Mouse (Mus musculus) neural tube, embryonic 12.5 days (tissue): ENCODE data around the gene Wnt4. TPM values are rescaled to one million over a fixed set of nuclear protein-coding genes. Genes with fewer than 3 reads are reported as not detected.
A peak's percentile ranks its signal among the peaks of the same experiment; 100 is the strongest.

Experiments used
- ATAC-seq: fragments of 200-750 bp; cut with Nextera tagmentation; 2 replicates; pipeline ENCODE4 v1.8.0; 2017; ENCODE audit warnings: low read depth, mild to moderate bottlenecking, moderate TSS enrichment, moderate library complexity; ENCODE audit not compliant: low FRiP score
- H3K27ac ChIP-seq: fragments of 300-500 bp; sonication (generic); 2 replicates; pipeline ENCODE4 v1.5.1; 2016
- H3K27me3 ChIP-seq: fragments of 300-500 bp; sonication (generic); replicated peaks from 2 replicates; pipeline ENCODE4 v1.6.1; 2016; ENCODE audit warnings: mild to moderate bottlenecking
- H3K36me3 ChIP-seq: fragments of 300-500 bp; sonication (generic); 2 replicates; pipeline ENCODE4 v1.6.1; 2016; ENCODE audit warnings: mild to moderate bottlenecking
- H3K4me1 ChIP-seq: fragments of 300-500 bp; sonication (generic); 2 replicates; pipeline ENCODE4 v1.6.1; 2016
- H3K4me2 ChIP-seq: fragments of 300-500 bp; sonication (generic); replicated peaks from 2 replicates; pipeline ENCODE4 v1.6.1; 2016; ENCODE audit warnings: mild to moderate bottlenecking
- H3K4me3 ChIP-seq: fragments of 300-500 bp; sonication (generic); 2 replicates; pipeline ENCODE4 v1.5.1; 2016
- H3K9ac ChIP-seq: fragments of 300-500 bp; sonication (generic); 2 replicates; pipeline ENCODE4 v1.6.1; 2016; ENCODE audit warnings: mild to moderate bottlenecking
- H3K9me3 ChIP-seq: fragments of 300-500 bp; sonication (generic); 2 replicates; pipeline ENCODE4 v1.6.1; 2016; ENCODE audit warnings: mild to moderate bottlenecking
- WGBS: fragments of 180-500 bp; shearing (Covaris S2); methylation state at CpG from one replicate; pipeline ENCODE4 v1.1.7; 2016; 5-methylcytosine and 5-hydroxymethylcytosine counted together
- polyA plus RNA-seq: library from polyadenylated mRNA; unstranded; fragments of >200 nt; fragmentation: Nextera tagmentation; extraction: Ambion mirVana; gene quantifications from 2 replicates; pipeline ENCODE4 v1.2.1, GENCODE M21; 2016

Wnt4 gene
- polyA plus RNA-seq, 1 experiment from 2014 or later = 17.4 TPM

DNA sequence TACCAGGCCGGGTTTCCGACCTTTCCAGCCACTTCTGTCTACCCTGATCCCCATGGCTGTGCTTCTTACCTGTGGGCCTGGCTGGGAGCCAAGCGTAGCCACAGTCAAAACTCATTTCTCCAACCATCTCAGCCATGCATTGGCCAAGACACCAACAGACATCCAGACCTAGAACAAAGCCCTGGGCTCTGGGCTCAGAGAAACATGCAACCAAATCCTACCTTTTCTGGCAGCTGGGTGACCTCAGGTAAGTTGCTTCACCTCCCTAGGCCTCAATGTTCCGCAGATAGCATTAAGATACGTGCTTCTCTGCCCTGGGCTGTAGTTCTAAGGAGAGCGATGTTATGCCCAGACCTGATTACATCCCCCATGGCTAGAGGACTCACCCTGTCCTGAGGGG, 15.5 kb upstream of the Wnt4 start:
- Histone ChIP-seq H3K36me3 (no peaks in the 10 kb centered on the region), H3K4me3 (no peak overlapping the region), H3K4me2 (no peak overlapping the region), H3K9me3 (no peaks in the 10 kb centered on the region), H3K27ac (no peak overlapping the region), H3K9ac (no peak overlapping the region), H3K27me3 (no peaks in the 10 kb centered on the region), H3K4me1 (peaks cover 13% of the 10 kb centered on the region)
- ATAC-seq = no peak
- 94% methylated on average over 6 of the region's 6 CpGs for WGBS

DNA sequence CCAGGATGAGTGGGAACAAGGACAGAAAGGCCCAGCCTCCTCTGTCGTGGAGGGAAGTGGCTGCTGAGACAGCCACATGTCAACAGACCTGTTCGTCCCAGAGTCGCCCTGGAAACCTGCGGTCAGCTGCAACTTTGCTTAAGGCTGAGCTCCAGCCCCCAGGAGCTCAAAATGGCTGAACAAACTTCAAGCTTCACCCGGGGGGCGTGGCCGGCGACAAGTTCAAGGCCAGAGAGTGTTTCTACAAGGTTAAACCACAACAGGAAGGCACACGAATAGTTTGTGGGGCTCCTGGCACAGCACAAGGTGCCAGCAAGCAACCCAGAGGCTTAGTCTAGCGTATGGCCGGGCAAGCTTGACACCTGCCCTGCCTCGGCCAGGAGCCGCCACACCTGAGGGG, 13.2 kb upstream of the Wnt4 start:
- ATAC-seq = no peak
- no peak overlapping the region for H3K4me2 ChIP-seq
- no peaks in the 10 kb centered on the region for H3K9me3 ChIP-seq
- no peaks in the 10 kb centered on the region for H3K27me3 ChIP-seq
- peaks cover 13% of the 10 kb centered on the region for H3K4me1 ChIP-seq
- H3K9ac ChIP-seq = no peak overlapping the region
- no peaks in the 10 kb centered on the region for H3K36me3 ChIP-seq
- no peak overlapping the region for H3K4me3 ChIP-seq
- no peak overlapping the region for H3K27ac ChIP-seq
- 83% methylated on average over 13 of the region's 13 CpGs for WGBS

DNA sequence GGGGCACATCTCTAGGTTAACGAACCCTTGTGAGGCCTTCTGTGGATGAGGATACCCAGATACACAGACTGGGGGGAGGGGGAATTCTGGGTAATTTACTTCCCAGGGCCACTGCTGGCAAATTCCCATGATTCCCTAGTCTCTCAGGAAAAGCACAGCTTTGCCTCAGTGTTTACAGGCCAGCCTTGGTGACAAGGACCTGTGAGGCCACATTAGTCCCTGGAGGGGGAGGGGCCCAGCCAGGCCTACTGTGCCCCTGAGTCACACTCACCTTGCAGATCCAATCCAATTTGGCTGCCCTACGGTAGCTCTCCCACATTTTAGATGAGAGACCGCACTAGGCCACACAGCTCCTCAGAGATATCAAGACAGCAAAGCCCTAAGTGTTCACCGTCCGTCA, 12.2 kb upstream of the Wnt4 start:
- Histone ChIP-seq H3K36me3 (no peaks in the 10 kb centered on the region), H3K4me1 (peaks cover 13% of the 10 kb centered on the region), H3K4me3 (no peak overlapping the region), H3K27me3 (no peaks in the 10 kb centered on the region), H3K9me3 (no peaks in the 10 kb centered on the region), H3K9ac (0 out of 2 replicates have a peak overlapping the region, but pooled peaks have one; percentile 17), H3K4me2 (no peak overlapping the region), H3K27ac (no peak overlapping the region)
- 81% methylated on average over 5 of the region's 5 CpGs for WGBS
- ATAC-seq = no peak

DNA sequence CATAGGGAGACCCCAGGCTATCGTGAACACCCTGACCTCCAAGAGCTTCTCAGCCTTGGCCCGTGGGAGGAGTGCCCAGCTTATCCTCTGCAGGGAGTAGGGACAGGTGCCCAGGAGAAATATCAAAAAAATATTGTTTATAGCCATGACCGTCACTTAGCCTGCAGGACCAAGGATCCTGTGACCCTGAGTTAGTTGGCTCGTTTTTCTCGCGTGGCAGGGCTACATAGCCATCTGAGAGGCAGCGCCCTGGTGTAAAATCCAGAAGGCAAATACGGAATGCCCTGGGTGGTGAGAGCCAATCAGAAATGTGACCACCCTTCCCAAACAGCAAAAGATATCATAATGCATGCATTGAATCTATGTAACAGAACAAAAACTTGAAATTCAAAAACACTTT, 8.7 kb upstream of the Wnt4 start:
- no peak overlapping the region for H3K9ac ChIP-seq
- no peak for ATAC-seq
- H3K4me1 ChIP-seq = peaks cover 13% of the 10 kb centered on the region
- H3K27me3 ChIP-seq = no peaks in the 10 kb centered on the region; the same call in 1 of the 2 replicates
- H3K36me3 ChIP-seq = no peaks in the 10 kb centered on the region
- H3K4me3 ChIP-seq = no peak overlapping the region
- no peak overlapping the region for H3K27ac ChIP-seq
- 84% methylated on average over 8 of the region's 8 CpGs for WGBS
- H3K4me2 ChIP-seq = no peak overlapping the region
- no peaks in the 10 kb centered on the region for H3K9me3 ChIP-seq

DNA sequence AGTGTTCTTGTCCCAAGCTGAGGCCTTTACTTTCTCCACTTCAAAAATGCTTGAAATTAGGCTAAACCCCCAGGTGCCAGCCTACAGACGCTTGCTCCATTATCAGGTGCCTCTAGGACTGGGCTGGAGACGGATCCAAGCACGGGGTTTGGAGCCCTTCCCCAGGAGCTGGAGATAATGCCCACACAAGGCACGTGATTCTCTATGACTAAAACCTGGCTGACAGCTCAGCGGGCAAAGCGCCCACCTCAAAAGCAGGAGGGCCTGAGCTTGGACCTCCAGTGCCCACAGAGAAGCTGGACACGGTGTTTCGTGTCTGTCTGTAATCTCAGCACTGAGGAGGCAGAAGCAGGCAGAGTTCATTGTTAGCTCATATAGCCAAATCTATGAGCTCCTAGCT, 5.4 kb upstream of the Wnt4 start:
- WGBS = 84% methylated on average over 8 of the region's 8 CpGs
- H3K9me3 ChIP-seq = no peaks in the 10 kb centered on the region

DNA sequence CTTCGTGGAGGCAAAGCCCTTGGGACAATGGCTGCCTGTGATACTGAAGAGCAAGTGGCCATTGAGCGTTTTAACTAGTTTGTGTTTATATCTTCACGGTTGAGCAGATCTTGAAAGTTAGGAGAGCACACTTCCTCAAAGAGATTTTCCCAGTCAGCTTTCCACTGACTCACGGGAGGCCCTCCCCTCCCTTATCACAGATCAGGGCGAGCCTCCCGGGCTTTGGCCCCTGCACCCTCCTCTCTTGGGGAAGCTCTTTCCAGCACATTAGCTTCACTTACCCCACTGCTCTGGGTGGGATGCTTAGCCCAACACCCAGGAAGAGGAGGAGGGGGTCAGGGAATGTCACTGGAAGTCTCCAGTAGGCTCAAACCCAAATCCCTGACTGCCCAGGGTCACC, 3.0 kb upstream of the Wnt4 start:
- 9% methylated on average over 6 of the region's 6 CpGs for WGBS
- H3K9ac ChIP-seq = no peak overlapping the region
- peaks cover 38% of the 10 kb centered on the region for H3K4me1 ChIP-seq
- no peak overlapping the region for H3K4me3 ChIP-seq
- H3K9me3 ChIP-seq = no peaks in the 10 kb centered on the region
- no peak for ATAC-seq
- peaks cover 30% of the 10 kb centered on the region for H3K27me3 ChIP-seq
- no peaks in the 10 kb centered on the region for H3K36me3 ChIP-seq
- no peak overlapping the region for H3K27ac ChIP-seq
- H3K4me2 ChIP-seq = no peak overlapping the region

More for the DNA sequence above, 5.4 kb upstream of the Wnt4 start:
- Histone ChIP-seq H3K4me2 (no peak overlapping the region), H3K27me3 (peaks cover 15% of the 10 kb centered on the region), H3K4me1 (peaks cover 19% of the 10 kb centered on the region), H3K9ac (no peak overlapping the region), H3K4me3 (no peak overlapping the region), H3K27ac (no peak overlapping the region), H3K36me3 (no peaks in the 10 kb centered on the region)
- no peak for ATAC-seq

DNA sequence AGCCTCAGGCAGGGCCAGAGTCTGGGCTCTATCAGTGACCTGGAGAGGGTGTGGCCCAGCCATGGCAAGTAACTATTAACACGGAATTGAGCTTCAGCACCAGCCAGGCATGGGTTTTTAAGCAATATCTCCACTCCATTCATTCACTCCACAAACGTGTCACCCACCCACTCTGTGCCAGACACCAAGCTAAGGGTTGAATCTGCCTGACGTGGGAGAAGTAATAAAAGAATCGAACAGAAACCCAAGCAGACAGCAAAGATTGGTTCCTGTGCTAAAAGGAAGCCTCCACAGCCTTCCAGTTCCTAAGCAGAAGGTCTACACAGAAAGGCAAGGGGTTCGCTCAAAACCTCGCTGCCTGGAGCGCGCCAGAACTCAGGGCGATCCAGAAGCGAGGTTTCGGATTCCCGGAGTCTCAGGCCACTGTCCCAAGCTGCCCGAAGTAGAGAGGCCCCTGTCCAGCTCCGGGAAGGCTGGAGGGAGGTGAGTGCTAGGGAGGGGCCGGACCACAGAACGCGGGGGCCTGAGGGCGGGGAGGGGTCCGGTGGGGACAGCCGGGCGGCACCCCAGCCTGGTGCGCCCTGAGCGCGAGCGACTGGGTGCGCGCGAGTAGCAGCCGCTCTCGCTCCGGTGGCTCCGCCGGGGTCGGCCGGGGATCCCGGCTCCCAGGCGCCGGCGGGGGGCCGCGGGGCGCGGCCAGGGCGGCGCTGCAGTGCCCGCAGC, 685 bp upstream of the Wnt4 start:
- Histone ChIP-seq H3K27ac (0 out of 2 replicates have a peak overlapping the region, but pooled peaks have one; percentile 20), H3K9ac (peak overlapping the region; percentile 89), H3K9me3 (no peaks in the 10 kb centered on the region), H3K4me2 (peak overlapping the region; percentile 91), H3K27me3 (peaks cover 34% of the 10 kb centered on the region), H3K4me1 (peaks cover 54% of the 10 kb centered on the region), H3K4me3 (peak overlapping the region; percentile 76), H3K36me3 (no peaks in the 10 kb centered on the region)
- under 1% methylated on average over 38 of the region's 46 CpGs for WGBS
- ATAC-seq = peak; percentile 53

DNA sequence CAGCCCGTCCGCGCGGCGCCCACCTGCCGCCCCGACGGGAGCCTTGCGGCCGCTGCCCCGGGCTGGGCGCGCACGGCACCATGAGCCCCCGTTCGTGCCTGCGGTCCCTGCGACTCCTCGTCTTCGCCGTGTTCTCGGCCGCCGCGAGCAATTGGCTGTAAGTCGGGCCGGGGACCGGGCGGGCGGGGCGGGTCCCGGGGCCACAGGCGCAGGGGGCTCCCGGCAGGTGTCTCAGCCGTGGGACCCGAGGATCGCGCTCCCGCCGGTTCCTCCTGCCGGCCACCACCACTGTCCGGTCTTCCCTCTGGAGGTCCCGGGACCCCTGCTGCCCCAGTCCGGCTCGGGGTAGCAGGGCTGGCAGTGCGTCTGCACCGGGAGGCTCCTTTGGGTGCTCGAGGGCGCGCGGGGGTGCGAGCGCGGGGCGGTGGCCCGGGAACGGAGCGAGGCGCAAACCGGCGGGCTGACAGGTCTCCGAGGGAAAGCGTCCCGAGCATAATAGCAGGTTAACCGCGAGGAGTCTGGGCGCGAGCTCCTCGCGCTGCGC, 383 bp downstream of the Wnt4 start:
- no peaks in the 10 kb centered on the region for H3K9me3 ChIP-seq
- 1% methylated on average over 69 of the region's 71 CpGs for WGBS
- no peak; the same call in 1 of the 2 replicates for ATAC-seq

DNA sequence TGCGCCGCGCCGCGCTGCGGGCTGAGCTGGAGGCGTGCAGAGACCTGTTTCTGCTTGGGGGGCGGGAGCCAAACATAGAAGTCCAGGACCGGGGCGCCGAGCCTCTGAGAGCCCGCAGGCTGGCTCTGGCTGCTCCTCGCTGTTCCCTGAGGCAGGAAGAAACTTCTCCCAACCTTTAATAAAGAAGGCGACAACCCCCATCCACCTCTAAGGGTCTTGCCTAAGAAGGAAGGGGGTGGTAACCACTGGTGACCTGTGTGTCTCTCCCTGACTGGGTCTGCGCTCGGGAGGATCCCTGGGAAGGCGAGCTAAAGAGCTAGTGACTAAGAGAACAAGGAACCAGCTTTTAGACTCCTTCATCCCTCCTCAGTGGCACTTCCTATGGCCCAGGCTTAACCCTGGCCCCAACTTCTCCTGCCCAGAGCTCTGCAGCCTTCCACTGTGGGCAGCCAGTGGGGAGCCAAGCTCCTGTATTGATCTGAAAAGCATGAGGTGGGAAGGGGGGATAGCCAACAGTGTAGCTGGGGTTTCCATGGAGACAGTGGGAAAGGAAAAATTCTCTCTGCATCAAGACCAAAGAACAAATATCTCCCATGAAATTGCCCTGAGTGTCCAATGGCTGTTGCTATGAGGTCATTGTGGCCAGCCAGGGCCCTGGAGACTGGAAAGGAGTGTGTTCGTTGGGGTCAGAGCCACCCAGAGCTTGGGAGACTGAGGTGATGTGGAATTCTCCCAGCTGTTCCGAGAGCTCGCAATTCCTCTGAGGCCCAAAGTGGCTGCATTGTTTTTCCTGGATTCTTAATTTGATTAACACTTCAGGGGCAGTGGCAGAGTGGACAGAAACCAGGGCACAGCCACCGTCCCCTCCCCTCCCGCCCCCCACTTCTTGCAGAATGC, 1.1 kb downstream of the Wnt4 start:
- H3K27me3 ChIP-seq = peaks cover 37% of the 10 kb centered on the region
- ATAC-seq = peak; percentile 62
- H3K36me3 ChIP-seq = no peaks in the 10 kb centered on the region
- peak overlapping the region; percentile 68; the same call in 1 of the 2 replicates for H3K27ac ChIP-seq
- 2% methylated on average over 22 of the region's 22 CpGs for WGBS
- H3K9me3 ChIP-seq = no peaks in the 10 kb centered on the region
- H3K9ac ChIP-seq = peak overlapping the region; percentile 89
- H3K4me3 ChIP-seq = peak overlapping the region; percentile 76
- H3K4me2 ChIP-seq = peak overlapping the region; percentile 91
- H3K4me1 ChIP-seq = peaks cover 72% of the 10 kb centered on the region

More for the DNA sequence above, 383 bp downstream of the Wnt4 start:
- H3K4me3 ChIP-seq = peak overlapping the region; percentile 76
- H3K27ac ChIP-seq = peak overlapping the region; percentile 68; the same call in 1 of the 2 replicates
- H3K27me3 ChIP-seq = peaks cover 37% of the 10 kb centered on the region
- H3K4me2 ChIP-seq = peak overlapping the region; percentile 91
- no peaks in the 10 kb centered on the region for H3K36me3 ChIP-seq
- H3K9ac ChIP-seq = peak overlapping the region; percentile 89
- H3K4me1 ChIP-seq = peaks cover 65% of the 10 kb centered on the region

DNA sequence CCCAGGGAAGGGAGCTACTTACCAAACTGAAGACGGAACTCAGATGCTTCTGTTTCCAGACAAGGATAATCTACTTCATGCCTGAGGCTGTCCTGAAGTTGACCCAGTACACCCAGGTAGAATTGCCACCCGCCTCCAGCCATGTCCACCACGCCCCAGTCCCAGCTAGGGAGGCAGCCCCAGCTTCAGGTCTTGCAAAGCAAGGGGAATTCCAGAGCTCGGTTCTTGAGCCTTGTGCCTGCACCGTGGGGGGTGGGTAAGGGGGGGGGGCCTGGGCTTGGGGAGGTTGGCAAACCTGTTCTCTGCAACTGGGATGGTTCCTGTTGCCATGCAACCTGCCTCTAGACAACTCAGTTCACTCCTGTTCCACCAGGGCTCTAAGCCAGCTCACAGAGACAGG, 2.1 kb downstream of the Wnt4 start:
- Histone ChIP-seq H3K9me3 (no peaks in the 10 kb centered on the region), H3K36me3 (no peaks in the 10 kb centered on the region), H3K4me3 (peak overlapping the region; percentile 76; the same call in 1 of the 2 replicates), H3K4me2 (peak overlapping the region; percentile 91), H3K4me1 (peaks cover 67% of the 10 kb centered on the region), H3K27ac (no peak overlapping the region), H3K27me3 (peaks cover 40% of the 10 kb centered on the region), H3K9ac (no peak overlapping the region)
- ATAC-seq = no peak
- WGBS = 18% methylated on average over 5 of the region's 5 CpGs

DNA sequence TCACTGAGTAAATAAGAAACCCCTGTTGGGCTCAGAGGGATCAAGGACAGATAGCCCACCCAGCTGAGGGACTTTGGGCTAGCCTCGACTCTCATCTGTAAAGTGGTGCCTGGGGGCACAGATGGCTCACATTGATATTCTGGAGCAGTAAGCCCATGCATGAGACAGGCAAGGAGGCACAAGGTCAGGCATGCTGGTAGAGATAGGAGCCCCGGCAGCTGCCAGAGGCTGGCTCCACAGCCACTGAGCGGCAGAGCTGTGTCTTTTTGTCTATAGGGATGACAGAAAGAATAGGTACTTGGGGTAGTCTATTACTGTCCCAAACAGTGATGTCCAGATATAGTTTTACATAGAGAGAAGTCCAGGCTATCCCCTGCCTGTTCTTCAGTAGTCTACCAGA, 4.0 kb downstream of the Wnt4 start:
- peak overlapping the region; percentile 2; the same call in 1 of the 2 replicates for H3K4me2 ChIP-seq
- ATAC-seq = no peak
- no peak overlapping the region for H3K4me3 ChIP-seq
- no peak overlapping the region for H3K27ac ChIP-seq
- 71% methylated on average over 3 of the region's 3 CpGs for WGBS
- no peaks in the 10 kb centered on the region for H3K9me3 ChIP-seq
- H3K9ac ChIP-seq = no peak overlapping the region
- H3K36me3 ChIP-seq = no peaks in the 10 kb centered on the region
- peaks cover 31% of the 10 kb centered on the region for H3K27me3 ChIP-seq
- peaks cover 63% of the 10 kb centered on the region for H3K4me1 ChIP-seq

DNA sequence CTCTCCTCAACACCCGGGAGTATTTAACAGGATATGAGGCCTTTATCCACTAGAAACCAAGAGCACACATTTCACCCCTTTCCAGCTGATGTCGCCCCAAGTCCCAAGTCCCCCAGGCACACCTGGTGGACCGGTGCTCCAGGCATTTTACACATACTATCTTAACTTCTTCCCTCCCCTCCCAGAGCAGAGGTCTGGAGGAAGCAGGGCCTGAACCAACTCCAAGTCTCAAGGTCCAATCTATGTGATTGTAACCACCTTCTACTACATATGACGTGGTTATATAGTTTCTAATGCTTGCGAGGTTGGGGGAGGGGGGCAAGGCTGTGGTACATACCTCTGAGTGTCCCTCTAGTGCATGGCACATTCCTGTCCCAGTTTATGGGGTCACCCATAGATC, 4.8 kb downstream of the Wnt4 start:
- WGBS = 79% methylated on average over 5 of the region's 5 CpGs
- peaks cover 23% of the 10 kb centered on the region for H3K27me3 ChIP-seq
- H3K4me1 ChIP-seq = peaks cover 62% of the 10 kb centered on the region

More for the DNA sequence above, 4.8 kb downstream of the Wnt4 start:
- H3K36me3 ChIP-seq = no peaks in the 10 kb centered on the region
- no peak overlapping the region for H3K27ac ChIP-seq
- ATAC-seq = no peak
- no peaks in the 10 kb centered on the region for H3K9me3 ChIP-seq
- H3K4me3 ChIP-seq = no peak overlapping the region
- no peak overlapping the region for H3K9ac ChIP-seq
- H3K4me2 ChIP-seq = peak overlapping the region; percentile 36; the same call in 1 of the 2 replicates
